Mouse (Mus musculus) lung, embryonic 16.5 days (tissue): ENCODE measurements around the gene Hmx2. TPM values are rescaled to one million over a fixed set of nuclear protein-coding genes. Genes with fewer than 3 reads are reported as not detected.

Experiments used
- ATAC-seq: fragments of 200-750 bp; cut with Nextera tagmentation; 2 replicates; pipeline ENCODE4 v1.8.0; 2017; ENCODE audit warnings: low read depth, mild to moderate bottlenecking, moderate library complexity
- H3K27ac ChIP-seq: fragments of 300-500 bp; sonication (generic); 2 replicates; pipeline ENCODE4 v1.5.1; 2014; ENCODE audit warnings: mild to moderate bottlenecking, control low read depth, low read length
- H3K27me3 ChIP-seq: fragments of 300-500 bp; sonication (generic); 2 replicates; pipeline ENCODE4 v1.6.1; 2014; ENCODE audit warnings: low read depth, low read length, mixed read lengths; ENCODE audit not compliant: control insufficient read depth, insufficient read depth
- H3K36me3 ChIP-seq: fragments of 300-500 bp; sonication (generic); 2 replicates; pipeline ENCODE4 v1.6.1; 2014; ENCODE audit warnings: low read length; ENCODE audit not compliant: control insufficient read depth, insufficient read depth
- H3K4me1 ChIP-seq: fragments of 300-500 bp; sonication (generic); replicated peaks from 2 replicates; pipeline ENCODE4 v1.6.1; 2014; ENCODE audit warnings: low read length, mixed read lengths; ENCODE audit not compliant: control insufficient read depth, insufficient read depth
- H3K4me2 ChIP-seq: fragments of 300-500 bp; sonication (generic); 2 replicates; pipeline ENCODE4 v1.6.1; 2014; ENCODE audit warnings: low read depth, low read length, control low read depth
- H3K4me3 ChIP-seq: fragments of 300-500 bp; sonication (generic); 2 replicates; pipeline ENCODE4 v1.5.1; 2014; ENCODE audit warnings: mild to moderate bottlenecking, low read length, control low read depth
- H3K9ac ChIP-seq: fragments of 300-500 bp; sonication (generic); 2 replicates; pipeline ENCODE4 v1.6.1; 2014; ENCODE audit warnings: low read length, control low read depth
- H3K9me3 ChIP-seq: fragments of 300-500 bp; sonication (generic); 2 replicates; pipeline ENCODE4 v1.6.1; 2016; ENCODE audit warnings: low read length; ENCODE audit not compliant: control insufficient read depth
- WGBS: fragments of 180-500 bp; shearing (Covaris S2); extraction: QIAGEN DNeasy Blood & Tissue Kit; methylation state at CpG from one replicate; pipeline ENCODE4 v1.1.7; 2014; 5-methylcytosine and 5-hydroxymethylcytosine counted together
- polyA plus RNA-seq: library from polyadenylated mRNA; unstranded; fragments of >200 nt; fragmentation: Nextera tagmentation; extraction: Ambion mirVana; gene quantifications from 2 replicates; pipeline ENCODE4 v1.2.1, GENCODE M21; 2015

Hmx2 gene
- polyA plus RNA-seq = not detected in 2 replicates

- whole genome bisulfite sequencing = 2% methylated on average over 3 of the region's 3 CpGs
- no peaks in the 10 kb centered on the region for H3K36me3 ChIP-seq
- no peak within 1 kb of the TSS for H3K4me3 ChIP-seq
- no peaks in the 10 kb centered on the region for H3K9me3 ChIP-seq
- H3K27me3 ChIP-seq = peaks cover 97% of the 10 kb centered on the region
- no peak within 1 kb of the TSS for H3K9ac ChIP-seq
- peaks cover 7% of the 10 kb centered on the region for H3K4me1 ChIP-seq
- H3K27ac ChIP-seq = no peak within 1 kb of the TSS
- no peak within 1 kb of the TSS for H3K4me2 ChIP-seq
- no peak for ATAC-seq
These were observed at the start of gene Hmx2 for GRCm38 (mm10) chr7:131548473-131548872. Gene Hmx2 (plus strand): TSS chr7:131548773.

- Histone ChIP-seq H3K4me1 (no peaks in the 10 kb centered on the region), H3K9me3 (no peaks in the 10 kb centered on the region), H3K9ac (no peak overlapping the region), H3K4me2 (no peak overlapping the region), H3K36me3 (no peaks in the 10 kb centered on the region), H3K4me3 (no peak overlapping the region), H3K27ac (no peak overlapping the region), H3K27me3 (no peaks in the 10 kb centered on the region)
- ATAC-seq = no peak
- WGBS = 56% methylated on average over 2 of the region's 2 CpGs
These were observed 44.8 kb upstream of the Hmx2 start for GRCm38 (mm10) chr7:131503739-131504138.

GRCm38 (mm10) chr7:131539979-131540378 is 8.6 kb upstream of the Hmx2 start:
- H3K9ac ChIP-seq = no peak overlapping the region
- peak; percentile 70 for ATAC-seq
- no peak overlapping the region for H3K27ac ChIP-seq
- no peak overlapping the region for H3K4me2 ChIP-seq
- no peak overlapping the region for H3K4me3 ChIP-seq
- peaks cover 25% of the 10 kb centered on the region for H3K4me1 ChIP-seq
- under 1% methylated on average over 7 of the region's 7 CpGs for WGBS
- H3K36me3 ChIP-seq = no peaks in the 10 kb centered on the region
- H3K9me3 ChIP-seq = no peaks in the 10 kb centered on the region
- H3K27me3 ChIP-seq = peaks cover 57% of the 10 kb centered on the region

- peaks cover 72% of the 10 kb centered on the region for H3K27me3 ChIP-seq
- 2% methylated on average over 41 of the region's 41 CpGs for WGBS
- no peaks in the 10 kb centered on the region for H3K9me3 ChIP-seq
- H3K4me3 ChIP-seq = peak overlapping the region; percentile 47
- no peaks in the 10 kb centered on the region for H3K36me3 ChIP-seq
- H3K4me1 ChIP-seq = peaks cover 25% of the 10 kb centered on the region
- H3K27ac ChIP-seq = no peak overlapping the region
- H3K4me2 ChIP-seq = peak overlapping the region; percentile 68
- H3K9ac ChIP-seq = no peak overlapping the region
- no peak for ATAC-seq
These were observed 7.1 kb upstream of the Hmx2 start for GRCm38 (mm10) chr7:131541184-131542114.

GRCm38 (mm10) chr7:131542115-131542871 is 6.3 kb upstream of the Hmx2 start, which contains the start of gene Hmx3:
Gene Hmx3 (plus strand): TSS chr7:131542867.
- Histone ChIP-seq H3K27ac (no peak within 1 kb of the TSS), H3K4me1 (peaks cover 25% of the 10 kb centered on the region), H3K4me2 (peak within 1 kb of the TSS; percentile 68), H3K4me3 (peak within 1 kb of the TSS; percentile 47), H3K9ac (no peak within 1 kb of the TSS), H3K9me3 (no peaks in the 10 kb centered on the region), H3K27me3 (peaks cover 80% of the 10 kb centered on the region), H3K36me3 (no peaks in the 10 kb centered on the region)
- WGBS = under 1% methylated on average over 45 of the region's 65 CpGs
- peak; percentile 31; the same call in 1 of the 2 replicates for ATAC-seq

GRCm38 (mm10) chr7:131542872-131543622 is 5.5 kb upstream of the Hmx2 start:
- Histone ChIP-seq H3K9ac (no peak overlapping the region), H3K4me1 (peaks cover 25% of the 10 kb centered on the region), H3K9me3 (no peaks in the 10 kb centered on the region), H3K27me3 (peaks cover 88% of the 10 kb centered on the region), H3K36me3 (no peaks in the 10 kb centered on the region), H3K4me3 (peak overlapping the region; percentile 47), H3K4me2 (peak overlapping the region; percentile 68), H3K27ac (no peak overlapping the region)
- ATAC-seq = no peak
- WGBS = under 1% methylated on average over 35 of the region's 71 CpGs

- WGBS = under 1% methylated on average over 74 of the region's 75 CpGs
- H3K4me2 ChIP-seq = peak overlapping the region; percentile 68
- no peaks in the 10 kb centered on the region for H3K9me3 ChIP-seq
- peak overlapping the region; percentile 47 for H3K4me3 ChIP-seq
- H3K36me3 ChIP-seq = no peaks in the 10 kb centered on the region
- no peak overlapping the region for H3K9ac ChIP-seq
- H3K27ac ChIP-seq = no peak overlapping the region
- ATAC-seq = no peak
- peaks cover 25% of the 10 kb centered on the region for H3K4me1 ChIP-seq
- H3K27me3 ChIP-seq = peaks cover 95% of the 10 kb centered on the region
These were observed 4.7 kb upstream of the Hmx2 start for GRCm38 (mm10) chr7:131543623-131544481.

GRCm38 (mm10) chr7:131544871-131545270 is 3.7 kb upstream of the Hmx2 start:
- peaks cover 95% of the 10 kb centered on the region for H3K27me3 ChIP-seq
- peaks cover 25% of the 10 kb centered on the region for H3K4me1 ChIP-seq
- WGBS = under 1% methylated on average over 5 of the region's 5 CpGs
- no peak overlapping the region for H3K4me3 ChIP-seq
- no peak overlapping the region for H3K9ac ChIP-seq
- H3K27ac ChIP-seq = no peak overlapping the region
- no peaks in the 10 kb centered on the region for H3K9me3 ChIP-seq
- H3K4me2 ChIP-seq = no peak overlapping the region
- ATAC-seq = no peak
- no peaks in the 10 kb centered on the region for H3K36me3 ChIP-seq
